Mouse (Mus musculus): ENCODE data around the gene Ces1b. TPM values are rescaled to one million over a fixed set of nuclear protein-coding genes. Genes with fewer than 3 reads are reported as not detected.

Gene Ces1b
- total RNA-seq, 1 experiment from 2014 or later: not detected

GRCm38 (mm10) chr8:93030664-93031063, 49.2 kb downstream of the Ces1b start:
- ATAC-seq (replicated peaks in 1 of 2; ENCODE audit: insufficient read depth in 1 of 2, low FRiP score in 2 of 2, low TSS enrichment in 1 of 2, low read depth in 1 of 2, poor library complexity in 2 of 2, severe bottlenecking in 2 of 2): peak; percentile 72 to 83

GRCm38 (mm10) chr8:93021738-93022137, 58.1 kb downstream of the Ces1b start:
- no peak for ATAC-seq (replicated peaks in 1 of 2; ENCODE audit: insufficient read depth in 1 of 2, low FRiP score in 2 of 2, low TSS enrichment in 1 of 2, low read depth in 1 of 2, poor library complexity in 2 of 2, severe bottlenecking in 2 of 2)

- ATAC-seq (replicated peaks in 1 of 2; ENCODE audit: insufficient read depth in 1 of 2, low FRiP score in 2 of 2, low TSS enrichment in 1 of 2, low read depth in 1 of 2, poor library complexity in 2 of 2, severe bottlenecking in 2 of 2): peak; percentile 67 to 91
Observed at GRCm38 (mm10) chr8:93014300-93014699, 65.5 kb downstream of the Ces1b start.

- ATAC-seq (replicated peaks in 1 of 2; ENCODE audit: insufficient read depth in 1 of 2, low FRiP score in 2 of 2, low TSS enrichment in 1 of 2, low read depth in 1 of 2, poor library complexity in 2 of 2, severe bottlenecking in 2 of 2): no peak
Observed at GRCm38 (mm10) chr8:93012226-93012625, 67.6 kb downstream of the Ces1b start.

- ATAC-seq (replicated peaks in 1 of 2; ENCODE audit: insufficient read depth in 1 of 2, low FRiP score in 2 of 2, low TSS enrichment in 1 of 2, low read depth in 1 of 2, poor library complexity in 2 of 2, severe bottlenecking in 2 of 2): peak; percentile 62 to 84; a peak in 3 of 4 replicates
Observed at GRCm38 (mm10) chr8:93011439-93011838, 68.4 kb downstream of the Ces1b start.

GRCm38 (mm10) chr8:93010286-93010685, 69.5 kb downstream of the Ces1b start:
- peak; percentile 60 to 63; a peak in 2 of 4 replicates for ATAC-seq (replicated peaks in 1 of 2; ENCODE audit: insufficient read depth in 1 of 2, low FRiP score in 2 of 2, low TSS enrichment in 1 of 2, low read depth in 1 of 2, poor library complexity in 2 of 2, severe bottlenecking in 2 of 2)

Other genes with a start within 250 kb of the Ces1b start
- 13.5 and 22.5 TPM in 2 replicates for gene Lpcat2, start 224.7 kb downstream of the Ces1b start, total RNA-seq (2017)
- gene Capns2, start 178.6 kb downstream of the Ces1b start, total RNA-seq (2017): not detected in 2 replicates
- gene Slc6a2, start 119.9 kb downstream of the Ces1b start, total RNA-seq (2017): not detected in 2 replicates
- not detected in 2 replicates for gene Ces1a, start 31.8 kb downstream of the Ces1b start, total RNA-seq (2017)
- gene Ces1c, start 51.3 kb upstream of the Ces1b start, total RNA-seq (2017): not detected in 2 replicates
- 1.3 TPM in 1 of 2 replicates, not detected in the other for gene Ces1d, start 117.8 kb upstream of the Ces1b start, total RNA-seq (2017)
- gene Ces1e, start 149.6 kb upstream of the Ces1b start, total RNA-seq (2017): not detected in 2 replicates
- not detected in 2 replicates for gene Ces1f, start 199.7 kb upstream of the Ces1b start, total RNA-seq (2017)

Measured in hematopoietic stem cell, adult 5-6 weeks (primary cell).